Comparison of ENCODE assay signal across 45 mouse cellular contexts in genomic region chr16:75545310-75545709, GRCm38 (mm10). TPM values are rescaled to one million over a fixed set of nuclear protein-coding genes. Genes with fewer than 3 reads are reported as not detected.
"Had no signal": no experiment of that assay in that cellular context is flagged by ENCODE, and none has a peak within 500 bp of the region (broad histone marks: within the 10 kb centered on the region; RNA-seq: fewer than 3 reads in every experiment).

No protein-coding gene starts in this region.

- DNase-seq: left cerebral cortex, postnatal 4 days; liver; liver, embryonic 13.5 days; liver, postnatal 0 days; lung, adult 18-20 months; lung, adult 2 months; lung, embryonic 14.5 days; lung, postnatal 10 days; lung, postnatal 14 days; lung, postnatal 36 days; lung, postnatal 4 days; midbrain, embryonic 14.5 days had no signal

- ATAC-seq: liver, embryonic 12.5 days; liver, postnatal 0 days; lung, postnatal 0 days; midbrain, embryonic 13.5 days; midbrain, embryonic 15.5 days; midbrain, embryonic 16.5 days had no signal

- H3K4me1 ChIP-seq: limb, embryonic 10.5 days; limb, embryonic 12.5 days; limb, embryonic 13.5 days; limb, embryonic 15.5 days; liver, embryonic 12.5 days; liver, embryonic 13.5 days; liver, embryonic 15.5 days; lung, embryonic 15.5 days; megakaryocyte, embryonic 14.5 days; midbrain, embryonic 10.5 days; midbrain, embryonic 12.5 days; midbrain, embryonic 13.5 days; midbrain, embryonic 15.5 days had no signal

- H3K36me3 ChIP-seq: limb, embryonic 10.5 days; limb, embryonic 12.5 days; limb, embryonic 13.5 days; limb, embryonic 15.5 days; liver, embryonic 12.5 days; liver, embryonic 13.5 days; liver, embryonic 15.5 days; lung, embryonic 15.5 days; midbrain, embryonic 10.5 days; midbrain, embryonic 12.5 days; midbrain, embryonic 13.5 days; midbrain, embryonic 15.5 days had no signal

- H3K27ac ChIP-seq: left cerebral cortex, adult 2 months; limb, embryonic 10.5 days; limb, embryonic 12.5 days; limb, embryonic 13.5 days; limb, embryonic 15.5 days; liver, embryonic 12.5 days; liver, embryonic 13.5 days; liver, embryonic 14.5 days; liver, embryonic 15.5 days; lung, embryonic 15.5 days; macrophage; midbrain, embryonic 10.5 days; midbrain, embryonic 12.5 days; midbrain, embryonic 13.5 days; midbrain, embryonic 15.5 days had no signal

- H3K9me3 ChIP-seq: limb, embryonic 10.5 days; limb, embryonic 12.5 days; limb, embryonic 13.5 days; limb, embryonic 15.5 days; liver, embryonic 12.5 days; liver, embryonic 13.5 days; liver, embryonic 15.5 days; lung, embryonic 15.5 days; megakaryocyte, embryonic 14.5 days; midbrain, embryonic 10.5 days; midbrain, embryonic 12.5 days; midbrain, embryonic 13.5 days; midbrain, embryonic 15.5 days had no signal

- H3K4me3 ChIP-seq: left cerebral cortex, adult 2 months; limb, embryonic 10.5 days; limb, embryonic 12.5 days; limb, embryonic 13.5 days; limb, embryonic 15.5 days; liver, embryonic 12.5 days; liver, embryonic 13.5 days; liver, embryonic 15.5 days; lung, embryonic 15.5 days; megakaryocyte, embryonic 14.5 days; midbrain, embryonic 10.5 days; midbrain, embryonic 12.5 days; midbrain, embryonic 13.5 days; midbrain, embryonic 15.5 days; myocyte had no signal

- H3K27me3 ChIP-seq: limb, embryonic 12.5 days; limb, embryonic 13.5 days; limb, embryonic 15.5 days; liver, embryonic 12.5 days; liver, embryonic 13.5 days; liver, embryonic 15.5 days; lung, embryonic 15.5 days; megakaryocyte, embryonic 14.5 days; midbrain, embryonic 12.5 days; midbrain, embryonic 13.5 days; midbrain, embryonic 15.5 days had no signal

RNA-seq across cellular contexts. Expression of gene Lipi, which starts 40.6 kb away (rescaled TPM):
- total RNA-seq: left cerebral cortex, adult 18-20 months; left cerebral cortex, adult 2 months; left cerebral cortex, adult 8-10 months; left cerebral cortex, postnatal 10 days; left cerebral cortex, postnatal 14 days; left cerebral cortex, postnatal 25 days; left cerebral cortex, postnatal 36 days; left cerebral cortex, postnatal 4 days; liver, adult 2 months; megakaryocyte-erythroid progenitor cell, adult 5-6 weeks; monocyte, adult 5-6 weeks had no signal
- polyA plus RNA-seq: limb, embryonic 10.5 days; limb, embryonic 11.5 days; limb, embryonic 12.5 days; liver, adult 2 months; liver, embryonic 11.5 days; liver, embryonic 12.5 days; liver, embryonic 13.5 days; liver, embryonic 14.5 days; liver, embryonic 15.5 days; liver, embryonic 16.5 days; liver, postnatal 0 days; lung, adult 2 months; lung, embryonic 14.5 days; lung, embryonic 15.5 days; lung, embryonic 16.5 days; lung, postnatal 0 days; macrophage; midbrain, embryonic 10.5 days; midbrain, embryonic 11.5 days; midbrain, embryonic 12.5 days; midbrain, embryonic 13.5 days; midbrain, embryonic 14.5 days; midbrain, embryonic 15.5 days; midbrain, embryonic 16.5 days; myocyte; neural tube, embryonic 11.5 days had no signal

RNA-seq across cellular contexts. Expression of gene Rbm11, which starts 47.3 kb away (rescaled TPM):
- total RNA-seq: liver, adult 2 months; megakaryocyte-erythroid progenitor cell, adult 5-6 weeks had no signal
- polyA plus RNA-seq: liver, adult 2 months; liver, embryonic 16.5 days; liver, postnatal 0 days had no signal
